Mouse (Mus musculus) layer of hippocampus, adult 6 months (tissue): ENCODE measurements around the gene Ppme1. TPM values are rescaled to one million over a fixed set of nuclear protein-coding genes. Genes with fewer than 3 reads are reported as not detected.

Experiments
- long read RNA-seq, 2 experiments: library from polyadenylated mRNA; unstranded; transcript quantifications; one replicate each; pipeline ENCODE4 v2.0.0; 2019 to 2020
- polyA plus RNA-seq: library from polyadenylated mRNA; unstranded; fragments of <200 nt; fragmentation: Nextera tagmentation; gene quantifications from 2 replicates; pipeline ENCODE4 v1.2.3, GENCODE M21; 2021

The Ppme1 gene
- polyA plus RNA-seq = 156 and 167 TPM in 2 replicates
- long read RNA-seq, experiment 1, transcript Ppme1-201 (14 exons, 2,772 nt) = major isoform, 258 of 322 reads
- long read RNA-seq, experiment 1, partial matches to known transcripts = 40 of 322 reads
- long read RNA-seq, experiment 1, other reads (novel, unspliced or antisense) = 21 of 322 reads
- long read RNA-seq, experiment 2, transcript Ppme1-201 (14 exons, 2,772 nt) = major isoform, 1,377 of 1,473 reads
- long read RNA-seq, experiment 2, transcript Ppme1-203 (5 exons, 942 nt) = minor isoform, 5 of 1,473 reads
- long read RNA-seq, experiment 2, partial matches to known transcripts = 33 of 1,473 reads
- long read RNA-seq, experiment 2, other reads (novel, unspliced or antisense) = 58 of 1,473 reads

DNA sequence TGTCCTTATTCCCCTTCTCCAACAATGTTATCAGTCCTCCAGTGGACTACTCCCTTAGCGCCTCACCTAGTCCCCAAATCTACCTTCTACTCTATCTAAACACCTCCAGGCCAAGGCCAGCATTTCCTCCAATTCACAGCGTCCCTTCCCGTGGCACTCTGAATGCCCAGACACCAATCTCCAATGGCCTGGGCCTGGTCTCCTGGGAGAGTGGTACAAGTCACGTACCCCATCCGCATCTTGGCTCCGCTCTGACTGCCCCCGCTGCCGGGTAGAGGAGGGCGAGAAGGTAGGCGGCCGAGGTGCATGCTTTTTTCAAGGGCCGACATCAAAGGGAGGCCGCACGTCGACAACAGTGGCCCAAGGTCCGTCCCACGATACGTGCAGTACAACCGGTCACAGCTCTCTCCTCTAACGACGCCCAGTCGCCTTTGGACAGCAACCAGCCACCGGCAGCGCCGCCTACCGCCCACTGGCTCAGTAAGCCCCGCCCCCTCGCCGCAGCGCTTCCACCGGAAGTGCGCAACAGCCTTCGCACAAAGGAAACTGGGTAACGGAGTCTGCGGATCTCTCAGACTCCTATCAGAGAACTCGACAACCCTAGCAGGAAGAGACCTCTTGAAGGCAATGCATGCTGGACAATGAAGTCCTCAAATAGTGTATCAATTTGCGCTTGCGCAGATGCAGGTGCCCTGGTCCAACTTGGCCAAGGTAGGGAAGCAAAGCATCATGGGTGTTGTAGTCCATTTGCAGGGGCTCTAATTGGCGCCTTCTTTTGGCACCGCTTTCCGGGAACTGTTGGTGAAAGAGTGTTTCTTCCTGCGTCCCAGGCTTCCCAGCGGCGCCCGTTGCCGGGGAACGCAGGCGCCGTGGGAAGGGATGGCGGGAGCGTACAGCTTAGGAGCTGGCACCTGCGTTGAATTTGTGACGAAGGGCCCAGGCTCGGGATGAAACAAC lies at the start of gene Ppme1, which contains the start of gene C2cd3:
Gene Ppme1, minus strand, starts transcription at position 813 of the 957 bp plus-strand sequence.
Gene C2cd3, plus strand, starts transcription at position 739 of the 957 bp plus-strand sequence.

DNA sequence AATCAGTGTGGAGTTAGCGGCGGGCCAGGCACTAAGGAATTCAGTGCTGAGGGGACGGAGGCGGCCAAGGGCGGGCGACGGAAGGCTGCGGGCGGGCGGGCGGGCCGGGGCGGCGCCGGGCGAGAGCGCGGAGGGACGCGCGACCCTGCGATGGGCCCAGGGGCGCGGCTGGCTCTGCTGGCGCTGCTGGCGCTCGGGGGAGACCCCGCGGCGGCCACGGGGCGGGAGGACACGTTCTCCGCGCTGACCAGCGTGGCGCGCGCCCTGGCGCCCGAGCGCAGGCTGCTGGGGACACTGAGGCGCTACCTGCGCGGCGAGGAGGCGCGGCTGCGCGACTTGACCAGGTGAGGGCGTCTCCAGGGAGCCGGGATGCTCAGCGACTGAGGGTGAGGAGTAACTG lies 86.7 kb downstream of the Ppme1 start, which contains the start of gene P4ha3:
Gene P4ha3, plus strand, starts transcription at position 138 of the 400 bp plus-strand sequence.

Other genes starting within 250 kb of the Ppme1 start
- gene Lipt2, start 213.0 kb downstream of the Ppme1 start, polyA plus RNA-seq = 12.8 and 13.8 TPM in 2 replicates
- gene Kcne3, start 195.8 kb downstream of the Ppme1 start, polyA plus RNA-seq = 0.63 and 0.77 TPM in 2 replicates
- gene Pgm2l1, start 144.9 kb downstream of the Ppme1 start, polyA plus RNA-seq = 26.0 and 34.8 TPM in 2 replicates
- 2.5 and 2.6 TPM in 2 replicates for gene P4ha3, start 86.8 kb downstream of the Ppme1 start, polyA plus RNA-seq
- gene C2cd3, start 74 bp downstream of the Ppme1 start, polyA plus RNA-seq = 5.5 and 6.7 TPM in 2 replicates
- gene Ucp3, start 100.7 kb upstream of the Ppme1 start, polyA plus RNA-seq = 0.88 and 1.4 TPM in 2 replicates
- 24.6 and 40.4 TPM in 2 replicates for gene Ucp2, start 121.0 kb upstream of the Ppme1 start, polyA plus RNA-seq
- 1.9 and 2.8 TPM in 2 replicates for gene Dnajb13, start 142.7 kb upstream of the Ppme1 start, polyA plus RNA-seq
- 14.7 and 18.0 TPM in 2 replicates for gene Coa4, start 164.8 kb upstream of the Ppme1 start, polyA plus RNA-seq
- 317 and 396 TPM in 2 replicates for gene Rab6a, start 235.1 kb upstream of the Ppme1 start, polyA plus RNA-seq
- 115 and 125 TPM in 2 replicates for gene Mrpl48, start 236.0 kb upstream of the Ppme1 start, polyA plus RNA-seq